In the genomic region with DNA sequence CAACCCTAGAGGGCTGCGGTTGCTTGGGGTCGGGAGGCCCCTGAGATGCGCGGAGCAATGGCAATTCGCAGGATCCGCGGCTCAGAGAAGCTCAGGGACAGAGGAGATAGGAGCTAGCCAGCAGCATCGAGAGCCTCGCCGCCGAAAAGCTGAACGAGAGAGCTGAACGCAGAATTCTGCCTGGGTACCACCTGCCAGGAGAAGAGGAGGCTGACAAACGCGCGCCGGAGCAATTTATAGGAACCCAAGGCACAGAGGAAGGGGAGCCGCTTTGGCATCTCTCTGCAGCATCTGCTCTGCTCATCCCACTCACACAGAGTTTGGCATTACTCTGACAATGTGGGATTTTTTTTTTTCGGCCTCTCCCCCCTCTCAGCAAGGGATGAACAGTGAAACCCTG, we compare ENCODE assay signal across 8 mouse cellular contexts. TPM values are rescaled to one million over a fixed set of nuclear protein-coding genes. Genes with fewer than 3 reads are reported as not detected.
A peak's percentile ranks its signal among the peaks of the same experiment; 100 is the strongest.
DNase-seq lines count a peak whose midpoint lies in the region; ATAC-seq and TF ChIP-seq lines count a peak whose summit lies in the region.

A gene (minus strand): TSS at position 335 of the 400 bp plus-strand sequence.

- ATAC-seq in lung, postnatal 0 days, result no peak
- no peak for ATAC-seq in embryonic facial prominence, embryonic 14.5 days (ENCODE audit: low read depth)
- ATAC-seq in hindbrain, embryonic 13.5 days (ENCODE audit: low FRiP score), result 0 out of 2 replicates have a peak, but pooled peaks have one; percentile 16
- ATAC-seq in midbrain, postnatal 0 days (ENCODE audit: low FRiP score), result no peak

- H3K9me3 ChIP-seq in lung, postnatal 0 days (ENCODE audit: low read length), result no peaks in the 10 kb centered on the region
- no peaks in the 10 kb centered on the region for H3K9me3 ChIP-seq in embryonic facial prominence, embryonic 14.5 days (ENCODE audit: control insufficient read depth, low read length)
- no peaks in the 10 kb centered on the region for H3K9me3 ChIP-seq in hindbrain, embryonic 13.5 days
- no peaks in the 10 kb centered on the region for H3K9me3 ChIP-seq in midbrain, postnatal 0 days (ENCODE audit: low read length)

- no peak for TF ChIP-seq EP300 in lung, postnatal 0 days (IDR thresholded peaks at IDR 0.05)

- H3K4me3 ChIP-seq in lung, postnatal 0 days (ENCODE audit: low read depth, low read length), result peak within 1 kb of the TSS; percentile 51
- peak within 1 kb of the TSS; percentile 56 for H3K4me3 ChIP-seq in embryonic facial prominence, embryonic 14.5 days (ENCODE audit: low read depth, low read length)
- H3K4me3 ChIP-seq in hindbrain, embryonic 13.5 days, result peak within 1 kb of the TSS; percentile 57
- peak within 1 kb of the TSS; percentile 53 for H3K4me3 ChIP-seq in midbrain, postnatal 0 days (ENCODE audit: low read depth, low read length)

- peak within 1 kb of the TSS; percentile 90 for H3K4me2 ChIP-seq in lung, postnatal 0 days (replicated peaks; ENCODE audit: low read depth, low read length)
- H3K4me2 ChIP-seq in embryonic facial prominence, embryonic 14.5 days (ENCODE audit: low read depth, low read length), result peak within 1 kb of the TSS; percentile 100
- peak within 1 kb of the TSS; percentile 98 for H3K4me2 ChIP-seq in hindbrain, embryonic 13.5 days
- H3K4me2 ChIP-seq in midbrain, postnatal 0 days (ENCODE audit: low read depth, low read length, poor library complexity, severe bottlenecking), result peak within 1 kb of the TSS; percentile 100

- H3K4me1 ChIP-seq in lung, postnatal 0 days (ENCODE audit: insufficient read depth, low read depth, low read length), result peaks cover 12% of the 10 kb centered on the region; the same call in 1 of the 2 replicates
- peaks cover 12% of the 10 kb centered on the region; the same call in 1 of the 2 replicates for H3K4me1 ChIP-seq in embryonic facial prominence, embryonic 14.5 days (ENCODE audit: control insufficient read depth, insufficient read depth, low read length)
- peaks cover 30% of the 10 kb centered on the region for H3K4me1 ChIP-seq in hindbrain, embryonic 13.5 days (replicated peaks)
- H3K4me1 ChIP-seq in midbrain, postnatal 0 days (ENCODE audit: insufficient read depth, low read length), result no peaks in the 10 kb centered on the region

- H3K27me3 ChIP-seq in lung, postnatal 0 days (replicated peaks; ENCODE audit: insufficient read depth, low read length), result peaks cover 27% of the 10 kb centered on the region
- H3K27me3 ChIP-seq in embryonic facial prominence, embryonic 14.5 days (replicated peaks; ENCODE audit: control insufficient read depth, insufficient read depth, low read length), result peaks cover 54% of the 10 kb centered on the region
- peaks cover 57% of the 10 kb centered on the region for H3K27me3 ChIP-seq in hindbrain, embryonic 13.5 days
- H3K27me3 ChIP-seq in midbrain, postnatal 0 days (ENCODE audit: insufficient read depth, low read length), result peaks cover 34% of the 10 kb centered on the region

- 0% methylated on average over 19 of the region's 19 CpGs for WGBS in lung, postnatal 0 days
- WGBS in embryonic facial prominence, embryonic 14.5 days, result 1% methylated on average over 19 of the region's 19 CpGs
- WGBS in hindbrain, embryonic 13.5 days, result under 1% methylated on average over 19 of the region's 19 CpGs
- 1% methylated on average over 19 of the region's 19 CpGs for WGBS in midbrain, postnatal 0 days

- no peak within 1 kb of the TSS; the same call in 1 of the 2 replicates for H3K9ac ChIP-seq in lung, postnatal 0 days (replicated peaks; ENCODE audit: low read depth)
- H3K9ac ChIP-seq in embryonic facial prominence, embryonic 14.5 days (ENCODE audit: low read depth, low read length), result peak within 1 kb of the TSS; percentile 61
- H3K9ac ChIP-seq in hindbrain, embryonic 13.5 days, result peak within 1 kb of the TSS; percentile 82
- peak within 1 kb of the TSS; percentile 51 for H3K9ac ChIP-seq in midbrain, postnatal 0 days (replicated peaks; ENCODE audit: low read length, poor library complexity, severe bottlenecking)

- H3K27ac ChIP-seq in lung, postnatal 0 days (ENCODE audit: low read length), result no peak within 1 kb of the TSS
- no peak within 1 kb of the TSS for H3K27ac ChIP-seq in embryonic facial prominence, embryonic 14.5 days (replicated peaks; ENCODE audit: low read depth, low read length)
- peak within 1 kb of the TSS; percentile 84 for H3K27ac ChIP-seq in hindbrain, embryonic 13.5 days
- no peak within 1 kb of the TSS for H3K27ac ChIP-seq in midbrain, postnatal 0 days (ENCODE audit: low read depth, low read length)

- intact Hi-C loops in left cerebral cortex, postnatal 14 days (cut with DNase I), result loop anchor here (5.0 kb wide), 4 partner anchors 114 to 226 kb away; no protein-coding TSS in a partner anchor

- H3K36me3 ChIP-seq in lung, postnatal 0 days (ENCODE audit: insufficient read depth, low read length), result no peaks in the 10 kb centered on the region
- no peaks in the 10 kb centered on the region for H3K36me3 ChIP-seq in embryonic facial prominence, embryonic 14.5 days (ENCODE audit: control insufficient read depth, insufficient read depth, low read length)
- no peaks in the 10 kb centered on the region for H3K36me3 ChIP-seq in hindbrain, embryonic 13.5 days
- H3K36me3 ChIP-seq in midbrain, postnatal 0 days (ENCODE audit: insufficient read depth, low read length), result no peaks in the 10 kb centered on the region

- no peak for DNase-seq in lung, postnatal 0 days (ENCODE audit: low spot score)
- DNase-seq in lung, postnatal 14 days, result no peak
- DNase-seq in embryonic facial prominence, embryonic 14.5 days (ENCODE audit: low spot score), result peak; percentile 15
- peak; percentile 85 to 88 for DNase-seq in left cerebral cortex, postnatal 14 days (ENCODE audit: low spot score in 2 of 2)
- peak; percentile 67 for DNase-seq in midbrain, postnatal 0 days (ENCODE audit: low spot score)
- DNase-seq in thymus, postnatal 14 days, result peak; percentile 27
- no peak for DNase-seq in MN1 (ENCODE audit: low spot score)

- no peak for TF ChIP-seq CTCF in lung, postnatal 0 days (IDR thresholded peaks at IDR 0.05)
- no peak for TF ChIP-seq CTCF in midbrain, postnatal 0 days (IDR thresholded peaks at IDR 0.05)

RNA-seq across cellular contexts. Expression of the gene that starts here (rescaled TPM):
- 0.10 and 0.12 TPM in 2 replicates for polyA plus RNA-seq in lung, postnatal 0 days (2015; fragmentation: Nextera tagmentation; extraction: Ambion mirVana)
- polyA plus RNA-seq in embryonic facial prominence, embryonic 14.5 days (2014; fragmentation: Nextera tagmentation; extraction: Ambion mirVana), result 3.5 and 4.2 TPM in 2 replicates
- 5.4 and 6.5 TPM in 2 replicates for polyA plus RNA-seq in hindbrain, embryonic 13.5 days (2015; fragmentation: Nextera tagmentation; extraction: Ambion mirVana)
- 10 to 100 TPM; 66.8 to 81.8 TPM for total RNA-seq in left cerebral cortex, postnatal 14 days (2021)
- total RNA-seq in midbrain, postnatal 0 days (2014; rRNA removed), result 12.5 and 13.2 TPM in 2 replicates
- polyA plus RNA-seq in midbrain, postnatal 0 days (2015; fragmentation: Nextera tagmentation; extraction: Ambion mirVana), result 2.4 and 3.0 TPM in 2 replicates

Comparison
In these comparisons a context has a peak if more than half of its experiments do, and no peak if none do; other contexts are left out.
1. DNase-seq: peak in embryonic facial prominence, embryonic 14.5 days (single experiment), left cerebral cortex, postnatal 14 days (2 of 2), midbrain, postnatal 0 days (single experiment) and thymus, postnatal 14 days (single experiment); none in lung, postnatal 0 days (single experiment), lung, postnatal 14 days (single experiment) and MN1 (single experiment).
2. Peak in every context shown above with its lines, with median percentiles within 50 percentile points of each other: H3K4me2 ChIP-seq and H3K4me3 ChIP-seq.